Mouse (Mus musculus) right cerebral cortex, adult 2 months (tissue): Measurements from ENCODE around the gene Pbx1.

Experiments
- DNase-seq, 2 experiments: peaks; one replicate each; pipeline ENCODE4 v3.0.0; 2021 to 2022; ENCODE audit warnings: low spot score in 2 of 2

The Pbx1 gene

DNA sequence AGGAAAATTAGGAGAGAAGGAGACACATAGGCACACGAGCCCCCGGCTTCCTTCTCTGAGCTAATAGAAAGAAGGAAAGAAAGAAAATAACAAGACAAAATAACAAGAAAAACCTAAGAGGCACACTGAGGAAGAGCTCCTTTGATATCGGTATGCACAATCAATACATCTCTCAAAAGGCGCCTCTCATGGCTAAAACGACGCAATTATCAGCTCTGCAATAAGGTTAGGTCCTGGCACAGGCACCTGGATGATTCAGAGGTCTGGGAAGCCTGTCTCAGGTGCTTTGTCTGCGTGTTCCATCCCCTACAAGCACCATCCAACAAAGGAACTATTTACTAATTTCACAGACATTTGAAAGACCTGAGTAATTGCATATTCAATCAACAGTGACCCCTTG lies 5.8 kb downstream of the Pbx1 start:
- no peak for DNase-seq

DNA sequence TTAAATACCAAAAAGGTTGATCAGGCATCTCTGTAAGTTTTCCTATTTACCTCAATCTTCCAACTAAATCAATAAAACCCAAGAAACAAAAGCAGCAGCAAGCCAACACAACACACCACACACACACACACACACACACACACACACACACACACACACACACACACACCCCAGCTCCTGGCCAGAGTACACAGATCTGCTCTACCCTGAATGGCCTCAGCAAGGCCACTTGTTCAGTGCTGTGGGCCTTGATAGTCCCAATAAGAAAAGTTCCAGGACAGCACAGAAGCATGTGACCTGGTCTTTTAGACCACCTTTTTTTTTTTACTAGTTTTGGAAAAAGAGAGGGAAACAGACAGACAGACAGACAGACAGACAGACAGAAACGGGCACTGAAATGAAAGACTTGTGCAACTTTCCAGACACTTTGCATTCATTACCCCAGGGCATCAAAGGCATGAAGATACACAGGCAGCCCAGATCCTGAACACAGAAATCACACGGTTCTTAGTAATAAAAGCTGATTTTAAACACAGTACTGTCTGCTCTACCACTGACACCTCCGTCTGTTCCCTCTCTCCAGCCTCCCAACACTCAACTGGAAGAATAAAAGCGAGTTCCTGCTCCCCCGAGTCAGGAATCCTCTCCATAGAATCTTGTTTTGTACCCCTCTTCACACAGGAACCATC lies 6.9 kb downstream of the Pbx1 start:
- DNase-seq: no peak

DNA sequence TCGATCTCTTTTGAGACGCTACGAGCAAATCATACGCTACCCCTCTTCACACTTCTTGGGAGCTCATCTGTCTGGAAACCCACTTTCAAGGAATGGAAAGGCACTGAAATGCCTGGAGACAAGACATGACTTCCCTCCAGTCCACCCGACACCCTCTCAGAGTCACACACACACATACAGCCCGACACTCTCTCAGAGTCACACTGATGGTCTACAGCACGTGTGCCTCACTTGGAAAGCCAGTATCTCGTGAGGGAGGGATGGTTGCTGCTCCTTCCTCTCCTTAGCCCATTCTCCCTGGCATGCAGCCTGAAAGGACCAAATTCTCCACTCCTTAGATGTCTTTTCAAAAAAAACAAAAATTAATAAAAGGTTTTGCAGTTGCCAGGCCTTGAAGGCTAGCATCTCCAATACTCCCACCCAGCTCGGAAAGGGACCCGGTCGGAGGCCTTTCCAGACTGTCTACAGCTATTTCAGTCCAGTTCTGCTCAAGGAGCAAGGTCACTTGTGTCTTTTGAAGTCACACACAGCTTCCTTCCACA lies 8.6 kb downstream of the Pbx1 start:
- no peak for DNase-seq

DNA sequence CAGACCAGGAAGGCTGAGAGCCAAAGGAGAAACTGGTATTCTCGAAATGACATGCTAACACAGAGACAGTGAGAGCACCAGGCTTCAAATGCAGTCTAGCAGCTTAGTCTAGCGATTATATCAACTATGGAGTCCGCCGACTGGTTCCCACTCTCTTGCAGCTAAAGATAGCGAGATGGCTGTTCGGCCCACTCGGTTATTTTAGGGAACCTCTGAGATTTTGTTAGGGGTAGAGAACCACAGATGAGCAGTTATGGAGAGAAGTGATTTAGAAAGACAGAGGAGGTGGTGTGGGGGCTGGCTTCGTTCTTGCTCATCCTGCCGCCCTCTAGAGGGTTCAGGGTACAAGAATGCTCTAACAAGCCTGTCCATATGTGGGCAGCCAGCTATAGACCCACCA lies 13.2 kb downstream of the Pbx1 start:
- DNase-seq: peak; percentile 73 to 74

- DNase-seq: no peak
Measured at GRCm38 (mm10) chr1:168417626-168418025, 14.4 kb downstream of the Pbx1 start.

GRCm38 (mm10) chr1:168416729-168417437 lies 15.2 kb downstream of the Pbx1 start:
- DNase-seq: no peak

DNA sequence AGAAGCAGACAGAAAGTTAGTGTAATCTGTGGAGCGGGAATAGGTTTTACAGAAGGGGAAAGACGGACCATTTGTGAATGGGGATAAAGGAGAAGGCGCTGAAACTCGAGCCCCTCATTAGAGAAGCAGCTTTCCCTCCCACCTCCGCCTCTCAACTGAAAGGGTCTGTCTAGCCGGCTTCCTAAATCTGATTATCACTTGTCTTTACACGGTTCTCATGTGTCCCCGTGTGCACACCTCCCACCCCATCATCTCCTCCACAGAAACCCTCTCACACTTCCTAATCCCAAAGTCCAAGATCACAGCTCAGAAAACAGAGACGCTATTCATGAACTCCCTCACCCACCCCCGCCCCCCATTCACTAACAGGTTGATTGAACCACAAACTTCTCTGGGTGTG lies 21.5 kb downstream of the Pbx1 start:
- no peak for DNase-seq

DNA sequence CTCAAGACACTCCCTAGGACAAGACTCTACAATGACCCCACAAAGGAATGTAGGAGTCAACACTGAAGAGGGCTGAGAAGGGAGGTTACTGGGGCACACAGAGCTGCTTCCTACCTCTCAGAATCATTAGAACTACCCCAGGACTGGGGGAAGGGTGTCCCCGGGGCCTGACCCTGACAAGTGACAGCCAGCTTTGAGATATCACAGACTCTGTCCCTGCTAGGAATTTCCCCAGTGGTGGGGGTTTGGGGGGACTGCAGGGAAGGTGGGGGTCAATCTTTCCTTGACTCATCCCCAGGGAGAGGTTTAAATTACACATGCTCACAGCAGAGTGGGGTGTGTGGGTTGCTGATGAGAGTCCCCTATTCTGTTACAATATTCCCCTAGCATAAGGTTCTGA lies 22.0 kb downstream of the Pbx1 start:
- no peak for DNase-seq

- DNase-seq: no peak
Measured at GRCm38 (mm10) chr1:168408757-168409156, 23.3 kb downstream of the Pbx1 start.

GRCm38 (mm10) chr1:168407958-168408357 lies 24.1 kb downstream of the Pbx1 start:
- no peak for DNase-seq

GRCm38 (mm10) chr1:168406291-168406675 lies 25.8 kb downstream of the Pbx1 start:
- no peak for DNase-seq

GRCm38 (mm10) chr1:168405645-168406290 lies 26.3 kb downstream of the Pbx1 start:
- no peak for DNase-seq

DNA sequence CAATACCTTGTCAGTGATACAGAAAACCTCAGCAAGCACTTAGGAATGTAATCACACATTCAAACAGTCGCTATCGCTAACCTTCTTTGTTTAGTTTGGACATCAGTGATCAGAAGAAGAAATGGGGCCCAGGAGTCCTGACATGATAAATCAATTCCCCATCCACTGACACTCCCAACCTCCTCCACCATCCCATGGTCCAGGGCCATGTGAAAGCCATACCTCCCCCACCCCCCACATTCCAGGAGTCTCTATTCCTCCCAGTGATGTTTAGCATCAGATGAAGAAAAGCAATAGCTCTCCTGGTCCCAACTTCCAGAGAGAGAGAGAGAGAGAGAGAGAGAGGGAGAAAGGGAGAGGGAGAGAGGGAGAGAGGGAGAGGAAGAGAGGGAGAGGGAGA lies 28.5 kb downstream of the Pbx1 start:
- DNase-seq: no peak

DNA sequence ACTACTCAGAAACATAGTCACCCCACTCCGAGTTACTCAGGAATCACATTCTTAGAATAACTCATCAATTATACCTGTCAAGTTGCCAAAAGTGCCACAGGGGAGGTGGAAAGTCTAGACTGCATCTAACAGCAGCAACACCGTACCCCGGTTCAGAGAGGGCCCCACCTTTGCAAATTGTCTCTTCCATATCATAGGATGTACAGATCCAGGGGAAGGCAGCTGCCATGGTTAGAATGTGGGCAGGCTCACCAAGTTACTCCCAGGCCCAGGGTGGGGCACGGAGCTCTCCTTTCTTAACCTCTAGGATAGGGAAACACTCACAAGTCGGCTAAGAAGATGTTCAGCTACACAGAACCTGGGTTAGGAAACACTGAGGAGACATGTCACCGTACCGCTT lies 29.4 kb downstream of the Pbx1 start:
- no peak for DNase-seq

- no peak for DNase-seq
Measured at GRCm38 (mm10) chr1:168395523-168396159, 36.4 kb downstream of the Pbx1 start.

- no peak for DNase-seq
Measured at GRCm38 (mm10) chr1:168394535-168394934, 37.5 kb downstream of the Pbx1 start.

DNA sequence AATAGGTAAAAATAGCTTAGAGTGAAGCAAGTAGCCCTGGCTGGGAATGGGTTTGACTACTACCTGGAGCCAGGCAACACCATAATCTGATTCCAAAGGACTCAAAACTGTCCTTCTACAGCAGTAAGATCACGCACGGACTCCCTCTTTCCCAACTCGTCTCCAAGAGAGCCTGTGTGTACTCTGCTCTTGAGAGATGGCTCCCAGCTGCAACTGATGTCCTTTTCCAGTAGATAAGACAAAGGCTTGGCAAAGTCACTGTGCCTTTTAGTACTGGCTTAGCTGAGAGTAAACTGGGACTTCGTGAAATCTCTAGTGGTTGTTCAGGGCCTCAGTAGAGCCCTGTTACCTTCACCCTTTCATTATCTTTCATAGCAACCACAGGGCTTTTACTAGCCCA lies 38.6 kb downstream of the Pbx1 start:
- DNase-seq: no peak

DNA sequence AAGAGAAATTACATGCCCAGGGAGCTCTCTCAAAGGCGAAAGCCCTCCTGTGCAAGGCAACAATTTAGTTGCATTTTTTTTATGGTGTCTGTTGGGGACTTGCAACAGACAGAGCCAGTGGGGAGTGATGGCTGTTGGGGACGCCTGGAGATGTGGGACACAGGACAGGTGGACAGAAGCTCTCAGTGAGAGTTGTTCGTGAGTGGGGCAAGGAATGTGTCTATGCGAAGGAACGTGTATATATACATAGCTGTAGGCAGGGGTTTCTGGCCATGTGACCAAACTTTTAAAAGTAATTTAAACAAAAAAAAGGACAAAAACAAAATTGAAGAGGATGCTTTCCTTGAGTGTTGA lies 39.6 kb downstream of the Pbx1 start:
- no peak for DNase-seq

- peak in 1 of 2 experiments; percentile 66 for DNase-seq
Measured at GRCm38 (mm10) chr1:168391617-168392499, 40.2 kb downstream of the Pbx1 start.

DNA sequence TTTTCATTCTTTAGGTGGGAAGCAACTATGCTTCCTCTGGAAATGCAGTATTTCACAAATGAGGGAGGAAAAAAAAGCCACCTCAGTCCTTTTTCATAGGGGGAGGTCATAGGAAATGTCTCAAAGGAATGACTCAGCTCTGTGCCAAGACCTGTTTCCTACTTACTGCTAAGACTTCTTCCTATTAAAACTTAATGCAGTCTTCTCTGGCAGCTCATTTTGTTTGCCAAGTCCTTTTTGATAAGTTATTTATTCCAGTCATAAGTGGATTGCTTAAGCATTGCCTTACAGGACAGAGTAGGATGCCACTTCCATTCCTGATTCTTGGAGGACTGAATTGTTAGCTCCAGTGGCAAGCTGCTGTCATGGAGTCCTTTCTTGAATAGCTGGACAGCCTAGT lies 41.3 kb downstream of the Pbx1 start:
- no peak for DNase-seq

DNA sequence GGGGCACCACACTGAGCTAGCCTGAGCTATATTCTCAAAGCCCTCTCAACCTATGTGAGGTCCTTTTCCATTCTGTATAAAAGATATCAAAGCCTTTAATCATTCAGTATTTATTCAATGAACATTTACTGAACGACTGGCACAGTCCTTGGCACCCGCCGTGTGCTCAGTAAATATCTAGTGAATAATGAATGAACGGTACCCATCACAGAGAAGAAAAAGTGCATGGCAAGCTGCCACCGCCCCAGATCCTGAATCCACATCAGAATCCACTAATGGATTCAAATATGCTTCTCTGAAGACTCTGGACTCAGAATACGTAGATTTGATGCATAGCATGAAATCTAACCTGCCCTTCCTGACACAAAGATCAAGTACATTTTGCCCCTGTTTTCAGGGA lies 45.9 kb downstream of the Pbx1 start:
- no peak for DNase-seq

- no peak for DNase-seq
Measured at GRCm38 (mm10) chr1:168384594-168384955, 47.5 kb downstream of the Pbx1 start.
